Mouse (Mus musculus) cerebellum, adult 18-20 months (tissue): ENCODE results near the gene Gm5431.
"Not testable (repeated sequence)": the region's sequence is repeated elsewhere in the genome, so short reads cannot be mapped to it uniquely, and the experiment has no call there.

ENCODE experiments used
- DNase-seq, 2 experiments: peaks; one replicate each; pipeline ENCODE4 v3.0.0; 2021

The Gm5431 gene

DNA sequence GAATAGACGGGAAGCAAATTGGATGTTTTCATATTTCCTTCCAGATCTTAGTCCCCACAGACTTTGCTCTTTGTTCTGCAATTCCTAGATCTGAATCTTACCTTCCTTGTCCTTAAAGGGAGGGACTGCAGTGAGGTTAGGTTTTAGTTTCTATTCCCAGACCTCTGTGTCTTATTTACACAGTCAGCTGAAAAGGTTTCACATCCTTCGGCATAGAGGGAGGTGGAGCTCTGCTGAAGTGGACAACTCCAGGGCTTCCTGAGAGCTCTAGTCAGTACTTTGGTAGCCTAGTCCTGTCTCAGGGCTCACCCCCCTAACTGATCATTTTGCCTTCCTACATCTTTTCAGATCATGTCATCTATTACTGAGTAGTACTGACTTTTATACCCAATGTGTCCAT lies at the start of gene Gm5431:
TSS of gene Gm5431 (minus strand) at position 194 of the 400 bp plus-strand sequence.
- DNase-seq, result no peak

DNA sequence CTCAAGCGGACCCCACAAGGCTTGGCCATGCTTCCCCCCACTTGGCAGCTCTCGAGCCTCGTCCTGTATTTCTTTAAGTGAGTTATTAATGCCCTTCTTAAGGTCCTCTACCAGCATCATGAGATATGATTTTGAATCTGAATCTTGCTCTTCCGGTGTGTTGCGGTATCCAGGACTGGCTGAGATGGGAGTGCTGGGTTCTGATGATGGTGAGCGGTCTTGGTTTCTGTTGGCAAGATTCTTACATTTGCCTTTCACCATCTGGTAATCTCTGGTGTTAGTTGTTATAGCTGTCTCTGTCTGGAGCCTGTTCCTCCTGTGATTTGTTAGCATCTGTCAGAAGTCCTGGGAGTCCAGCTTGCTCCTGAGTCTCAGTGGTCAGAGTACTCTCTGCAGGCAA lies 44.1 kb upstream of the Gm5431 start, which contains the start of gene Psme2b:
TSS of gene Psme2b (minus strand) at position 101 of the 400 bp plus-strand sequence.
- not testable (repeated sequence) for DNase-seq

DNA sequence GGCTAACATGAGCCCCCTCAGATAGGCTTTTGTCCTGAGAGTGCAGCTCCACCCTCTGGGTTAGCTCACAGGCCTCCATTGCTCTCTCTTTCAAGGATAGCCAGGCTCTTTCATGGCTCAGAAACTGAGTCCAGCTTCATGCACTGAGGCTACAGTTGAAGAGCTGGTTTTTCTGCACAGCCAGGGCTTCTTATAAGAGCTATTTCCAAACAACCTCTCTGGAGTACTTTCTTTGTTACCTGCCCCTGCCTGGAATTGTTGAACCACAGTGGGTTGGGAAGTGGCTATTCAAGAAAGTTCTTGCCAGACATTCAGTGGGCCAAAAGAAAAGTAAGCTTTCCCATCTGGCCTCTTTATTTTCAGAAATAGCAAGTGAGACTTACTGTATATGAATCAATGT lies 37.3 kb upstream of the Gm5431 start:
- not testable (repeated sequence) for DNase-seq

DNA sequence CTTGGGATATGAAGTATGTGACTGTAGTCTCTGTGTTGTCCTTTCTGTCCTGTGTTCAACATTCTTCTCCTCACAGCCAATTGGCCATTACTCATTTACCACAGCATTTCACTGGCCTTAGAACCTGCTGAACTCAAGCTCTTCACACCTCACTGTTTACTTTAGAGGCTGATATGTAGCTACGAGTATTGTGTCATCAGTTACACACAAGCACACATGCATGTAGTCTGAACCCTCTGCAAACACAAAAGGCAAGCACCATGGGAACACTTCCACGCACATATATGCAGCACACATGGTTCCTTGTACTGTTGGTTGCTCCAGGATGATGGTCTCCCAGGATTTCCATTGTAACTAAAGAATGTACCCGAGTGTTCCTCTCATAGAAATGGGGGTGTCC lies 33.3 kb upstream of the Gm5431 start:
- not testable (repeated sequence) for DNase-seq

DNA sequence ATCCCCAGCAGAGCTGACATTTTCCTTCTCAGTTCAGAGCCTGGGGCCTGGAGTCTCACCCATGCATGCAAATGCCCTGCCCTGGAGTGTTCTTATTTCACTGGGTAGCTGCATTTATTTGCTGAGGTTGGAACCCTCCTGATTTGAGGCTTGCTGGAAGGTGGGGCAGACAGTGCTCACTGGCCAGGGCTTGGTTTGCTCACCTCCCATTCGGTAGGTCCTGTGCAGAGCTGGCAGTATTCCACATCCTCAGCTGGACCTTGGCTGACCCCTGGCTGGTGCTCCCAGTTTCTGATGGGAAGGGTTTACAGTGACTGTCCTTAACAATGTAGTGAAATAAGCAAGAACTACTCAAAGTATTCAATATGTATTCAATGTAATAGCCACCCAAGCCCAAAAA lies 31.9 kb upstream of the Gm5431 start:
- not testable (repeated sequence) for DNase-seq

DNA sequence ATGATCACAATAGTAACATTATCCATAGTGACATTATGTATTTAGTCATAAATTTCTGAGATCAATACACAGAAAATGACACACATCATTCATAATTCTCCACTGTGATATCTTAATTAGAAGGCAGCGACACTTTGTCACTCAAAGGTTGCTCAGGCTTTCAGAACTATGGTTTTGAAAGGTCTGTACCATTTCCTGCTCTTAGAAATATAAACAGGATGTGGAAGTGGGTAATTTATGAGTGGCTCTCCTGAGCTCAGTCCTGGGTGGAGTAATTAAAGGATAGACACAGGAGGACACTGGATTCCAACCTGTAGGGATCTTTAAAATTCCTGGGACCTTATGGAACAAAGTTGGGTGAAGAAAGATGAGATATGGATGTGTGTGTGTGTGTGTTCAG lies 31.4 kb upstream of the Gm5431 start:
- not testable (repeated sequence) for DNase-seq

DNA sequence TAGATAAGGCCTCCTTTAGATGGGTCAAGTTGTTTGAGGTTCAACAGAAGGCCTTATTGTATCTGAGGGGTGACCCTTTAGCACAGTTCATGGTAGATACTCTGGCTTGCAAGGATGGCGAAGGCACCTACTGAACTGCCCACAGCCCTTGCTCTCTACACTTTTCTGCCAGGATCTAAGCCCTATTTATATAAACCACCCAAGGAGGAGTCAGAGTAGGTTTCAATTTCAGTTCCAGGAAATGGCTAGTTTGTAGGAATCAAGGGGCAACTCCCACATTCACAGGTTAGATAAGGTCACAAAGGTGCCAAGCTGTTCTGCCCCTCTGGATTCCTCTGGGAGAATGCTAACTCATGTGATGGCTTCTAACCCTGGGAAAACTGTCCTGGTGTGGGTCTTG lies 26.1 kb upstream of the Gm5431 start:
- not testable (repeated sequence) for DNase-seq

DNA sequence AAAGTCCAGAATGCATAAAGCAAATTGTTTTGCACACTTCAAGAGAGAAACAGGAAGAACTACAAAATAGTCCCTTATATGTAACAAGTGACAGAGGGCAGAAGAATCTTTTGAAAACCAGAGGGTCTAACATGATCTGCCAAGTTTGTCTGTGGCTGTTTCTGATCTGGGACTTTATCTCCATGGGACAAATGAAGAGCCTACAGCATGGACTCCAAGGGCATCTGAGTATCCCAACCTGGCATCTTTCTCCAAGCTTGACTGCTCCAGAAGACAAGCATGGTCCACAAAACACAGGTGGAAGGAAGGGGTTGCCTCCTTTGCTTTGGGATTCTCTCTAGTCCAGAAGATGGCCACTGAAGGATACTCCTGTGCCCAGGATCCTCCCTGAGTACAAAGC lies 24.4 kb upstream of the Gm5431 start:
- DNase-seq, result not testable (repeated sequence)

DNA sequence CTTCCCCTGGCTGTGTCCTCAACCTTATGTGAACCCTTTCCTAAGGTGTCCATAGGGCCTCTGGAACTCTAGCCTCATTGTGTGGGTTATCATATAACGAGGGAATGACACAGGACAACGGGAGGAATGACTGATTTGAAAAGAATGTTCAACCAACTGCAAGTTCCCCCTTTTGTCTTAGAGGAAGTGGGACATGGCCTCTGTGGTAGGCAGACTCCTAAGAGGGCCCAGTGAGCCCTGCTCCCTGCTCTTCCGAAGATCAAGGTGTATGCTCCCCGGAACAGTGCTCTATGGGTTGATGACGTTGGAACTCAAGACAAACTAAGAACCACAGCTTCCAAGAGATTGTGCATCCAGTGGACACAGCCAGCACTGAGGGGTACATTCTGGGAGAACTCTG lies 21.8 kb upstream of the Gm5431 start:
- DNase-seq, result not testable (repeated sequence)

DNA sequence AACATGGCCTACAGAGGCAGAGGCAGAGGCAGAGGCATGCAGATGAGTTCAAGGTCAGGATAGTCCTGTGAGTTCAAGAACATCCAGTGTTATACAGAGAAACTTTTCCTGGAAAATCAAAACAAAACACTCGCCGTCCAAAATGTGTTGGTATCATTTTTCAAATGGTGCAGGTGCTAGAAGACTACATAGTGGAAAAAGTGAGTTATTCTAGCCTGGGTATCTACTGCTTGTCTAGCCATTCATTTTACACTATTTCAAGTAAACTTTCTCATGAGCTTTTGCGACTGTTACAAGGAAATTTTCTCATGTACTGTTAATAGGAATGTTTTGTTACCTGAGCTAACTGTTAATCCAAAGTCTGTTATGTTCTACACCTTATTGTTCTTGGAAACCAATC lies 16.4 kb upstream of the Gm5431 start:
- DNase-seq, result no peak

DNA sequence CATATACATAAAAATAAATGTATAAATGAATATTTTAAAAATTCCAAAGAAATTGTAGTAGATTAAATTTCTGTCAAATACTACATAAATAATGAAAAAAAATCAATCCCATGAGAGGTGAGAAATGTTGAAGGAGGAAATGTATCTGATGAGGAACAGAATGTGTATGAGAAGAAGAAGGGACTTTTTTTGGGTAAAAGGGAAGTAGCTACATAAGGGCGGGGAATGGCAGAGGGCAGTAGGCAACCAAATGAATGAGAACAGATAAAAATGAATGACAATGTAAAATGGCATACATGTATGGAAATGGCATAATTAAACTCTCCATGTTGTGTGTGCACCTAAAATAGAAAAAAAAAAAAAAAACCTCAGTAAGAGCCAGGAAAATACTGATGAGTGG lies 11.6 kb upstream of the Gm5431 start:
- no peak for DNase-seq

DNA sequence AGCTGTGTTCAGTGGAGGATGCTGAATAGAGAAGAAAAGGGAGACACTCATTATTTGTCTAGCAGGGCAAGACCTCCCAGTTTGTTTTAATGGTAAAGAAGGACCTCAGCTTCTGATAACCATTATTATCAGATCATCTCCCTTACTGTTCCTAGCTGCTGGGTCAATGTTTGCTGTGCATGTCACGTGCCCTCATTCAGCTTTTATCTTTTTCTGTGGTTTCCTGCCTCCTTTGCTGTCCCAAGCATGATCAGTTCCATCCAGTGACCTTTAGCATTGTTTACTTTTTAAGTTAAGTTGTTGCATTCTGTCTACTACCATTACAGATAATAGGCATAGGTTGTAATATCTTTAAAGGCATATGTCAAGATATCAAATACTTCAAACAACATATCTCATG lies 6.4 kb upstream of the Gm5431 start:
- DNase-seq, result no peak

DNA sequence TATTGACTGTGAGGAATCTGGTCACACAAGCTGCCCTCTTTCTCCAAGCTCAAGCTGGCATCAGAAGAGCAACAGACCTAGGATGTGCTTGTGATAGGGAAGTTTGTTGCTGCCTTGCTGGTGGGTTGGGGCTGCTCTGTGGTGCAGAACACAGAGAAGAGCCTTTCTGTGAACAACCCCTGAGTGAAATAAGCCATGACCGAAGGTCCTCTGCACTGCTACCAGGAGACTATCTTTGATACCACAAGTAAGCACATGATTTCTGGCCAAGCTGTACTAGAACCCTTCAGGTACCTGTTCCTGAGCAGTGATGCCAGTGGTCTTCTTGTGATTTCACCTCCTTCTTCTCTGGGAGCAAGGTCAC lies 465 bp downstream of the Gm5431 start:
- DNase-seq, result not testable (repeated sequence)

DNA sequence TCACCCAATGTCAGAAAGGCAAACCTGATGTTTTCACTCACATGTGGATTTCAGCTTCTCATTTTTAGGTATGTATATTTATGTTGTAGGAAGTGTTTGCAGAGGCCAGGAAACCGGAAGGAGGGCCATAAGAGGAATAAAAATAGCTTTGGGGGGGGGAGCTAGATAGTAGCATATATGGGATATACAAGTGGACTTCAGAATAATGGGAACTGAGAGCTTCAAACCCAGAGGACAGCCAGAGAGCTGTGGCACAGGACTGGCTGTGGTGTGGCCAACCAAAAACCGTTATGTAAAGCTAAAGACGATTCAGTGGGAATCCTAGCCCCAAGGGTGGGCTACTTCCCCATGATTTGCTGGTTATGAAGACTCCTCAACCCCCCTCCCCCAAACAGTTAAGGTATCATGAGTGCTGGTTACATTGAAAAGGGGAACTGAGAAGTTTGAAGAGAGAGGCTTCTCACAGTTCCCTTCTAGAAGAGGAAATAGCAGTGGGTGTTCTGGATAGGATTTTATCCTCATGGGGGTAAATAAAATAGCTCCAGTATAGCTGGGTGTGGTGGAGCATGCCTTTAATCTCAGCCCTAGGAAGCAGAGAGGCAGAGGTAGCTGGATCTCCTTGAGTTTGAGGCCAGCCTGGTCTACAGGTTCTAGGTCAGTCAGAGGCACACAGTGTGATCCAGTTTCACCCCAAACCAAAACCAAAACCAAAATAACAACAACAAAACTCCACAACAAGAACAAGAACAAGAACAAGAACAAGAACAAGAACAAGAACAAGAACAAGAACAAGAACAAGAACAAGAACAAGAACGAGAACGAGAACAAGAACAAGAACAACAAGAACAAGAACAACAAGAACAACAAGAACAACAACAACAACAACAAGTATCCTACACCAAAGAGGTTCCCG lies 1.1 kb downstream of the Gm5431 start:
- not testable (repeated sequence) for DNase-seq

DNA sequence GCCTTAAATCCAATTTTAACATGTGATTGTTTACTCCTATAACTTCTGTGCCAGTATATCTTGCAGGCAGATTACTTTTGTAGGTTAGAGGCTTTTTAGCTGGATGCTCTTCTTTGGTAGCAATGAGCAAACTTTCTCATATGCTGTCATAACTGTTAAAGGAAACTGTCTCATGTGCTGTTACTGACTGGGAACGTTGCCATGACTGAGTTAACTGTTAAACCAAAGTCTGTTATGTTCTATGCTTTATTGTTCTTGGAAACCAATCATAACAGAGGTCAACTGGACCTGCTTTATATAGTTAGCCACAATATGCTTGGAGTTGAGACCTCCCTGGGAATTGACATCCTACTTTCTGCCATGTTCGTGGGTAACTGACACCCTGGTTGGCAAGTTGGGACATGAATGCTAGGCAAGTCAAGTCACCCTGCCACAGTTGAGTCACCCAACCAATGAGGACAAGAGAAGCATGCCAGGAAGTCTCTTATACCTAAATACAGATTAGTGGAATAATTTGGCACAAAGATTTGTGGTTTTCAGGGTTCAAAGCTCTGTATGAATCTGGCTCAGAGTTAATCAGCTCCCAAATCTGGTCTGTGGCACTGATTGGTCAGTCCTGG lies 3.1 kb downstream of the Gm5431 start:
- DNase-seq, result no peak

DNA sequence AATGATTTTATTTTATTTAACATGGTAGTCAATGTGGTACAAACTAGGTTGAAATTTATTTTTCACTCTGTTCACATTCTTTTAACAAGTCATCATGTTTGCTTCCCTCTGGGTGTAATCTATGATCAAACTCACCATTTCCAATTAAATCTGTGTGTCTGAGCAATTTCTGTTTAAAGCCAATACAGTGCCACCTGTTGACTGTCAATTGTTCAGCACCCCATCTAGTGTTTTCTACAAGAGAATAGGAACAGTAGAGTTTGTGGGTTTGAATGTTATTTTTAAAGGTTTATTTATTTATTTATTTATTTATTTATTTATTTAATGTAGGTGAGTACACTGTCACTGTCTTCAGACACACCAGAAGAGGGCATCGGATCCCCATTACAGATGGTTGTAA lies 25.3 kb downstream of the Gm5431 start:
- no peak for DNase-seq

DNA sequence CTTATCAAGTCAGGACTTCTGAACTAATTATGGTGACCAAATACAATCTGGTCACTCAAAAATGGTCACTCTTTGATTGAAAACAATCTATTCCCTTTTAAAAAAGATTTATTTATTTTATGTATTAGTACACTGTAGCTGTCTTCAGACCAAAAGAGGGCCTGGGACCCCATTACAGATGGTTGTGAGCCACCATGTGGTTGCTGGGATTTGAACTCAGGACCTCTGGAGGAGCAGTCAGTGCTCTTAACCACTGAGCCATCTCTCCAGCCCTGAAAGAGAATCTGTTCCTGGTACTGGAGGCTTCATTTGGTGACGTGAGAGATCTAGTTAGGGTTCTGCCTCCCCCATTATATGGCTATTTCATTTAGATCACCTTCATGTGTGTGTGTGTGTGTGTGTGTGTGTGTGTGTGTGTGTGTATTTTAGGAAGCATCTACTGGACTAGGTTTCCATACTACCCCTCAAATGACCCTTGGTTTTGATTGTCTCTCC lies 26.6 kb downstream of the Gm5431 start:
- not testable (repeated sequence) for DNase-seq

DNA sequence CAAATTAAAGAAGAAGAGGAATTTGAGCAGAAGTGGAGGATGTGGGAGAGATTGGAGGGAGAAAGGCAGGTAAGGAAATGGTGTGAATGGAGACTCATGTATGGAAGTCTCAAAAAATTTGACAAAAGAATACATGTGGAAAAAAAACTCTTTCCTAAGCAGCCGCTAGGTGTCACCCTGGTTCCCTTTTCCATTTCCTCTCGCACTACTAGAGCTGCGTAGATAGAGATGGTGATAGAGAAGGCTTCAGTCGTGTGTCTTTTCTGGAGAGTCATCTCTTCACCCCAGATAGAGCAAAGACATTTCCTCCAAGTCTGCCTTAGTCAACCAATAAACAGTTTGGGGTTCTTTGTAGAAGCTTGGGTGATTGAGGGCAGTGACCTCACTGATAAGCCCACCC lies 27.5 kb downstream of the Gm5431 start:
- peak; percentile 60 to 62 for DNase-seq

DNA sequence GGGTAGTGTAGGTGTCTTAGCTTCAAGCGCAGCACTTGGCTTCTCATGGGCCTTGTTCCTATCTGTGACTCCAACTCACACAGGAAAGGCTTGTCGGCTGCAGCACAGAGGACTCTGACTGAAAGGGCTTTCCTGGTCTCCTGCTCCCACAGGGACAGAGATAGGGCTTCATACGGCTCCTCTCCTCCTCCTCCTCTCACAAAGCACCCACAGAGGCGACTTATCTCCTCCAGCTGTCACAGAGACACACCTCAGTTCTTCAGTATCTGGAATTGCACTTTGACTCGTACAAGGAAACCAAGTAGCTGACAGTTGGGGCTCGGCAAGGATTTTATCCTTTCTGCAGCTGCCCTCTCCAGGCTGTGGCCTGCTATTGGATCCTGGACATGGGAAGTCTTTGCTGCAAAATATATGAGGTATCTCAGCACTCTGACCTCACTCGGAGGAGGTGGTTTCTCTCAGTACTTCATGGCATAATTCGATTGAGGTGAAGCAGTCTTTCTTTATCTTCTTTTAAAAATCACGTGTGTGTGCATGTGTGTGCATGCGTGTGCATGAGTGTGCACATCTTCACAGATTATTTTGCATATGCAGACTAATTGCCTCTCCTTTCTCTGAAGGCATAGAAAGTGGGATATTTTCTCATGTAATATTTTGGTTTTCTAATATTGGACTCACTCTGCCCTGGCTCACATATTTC lies 28.3 kb downstream of the Gm5431 start:
- DNase-seq, result no peak

DNA sequence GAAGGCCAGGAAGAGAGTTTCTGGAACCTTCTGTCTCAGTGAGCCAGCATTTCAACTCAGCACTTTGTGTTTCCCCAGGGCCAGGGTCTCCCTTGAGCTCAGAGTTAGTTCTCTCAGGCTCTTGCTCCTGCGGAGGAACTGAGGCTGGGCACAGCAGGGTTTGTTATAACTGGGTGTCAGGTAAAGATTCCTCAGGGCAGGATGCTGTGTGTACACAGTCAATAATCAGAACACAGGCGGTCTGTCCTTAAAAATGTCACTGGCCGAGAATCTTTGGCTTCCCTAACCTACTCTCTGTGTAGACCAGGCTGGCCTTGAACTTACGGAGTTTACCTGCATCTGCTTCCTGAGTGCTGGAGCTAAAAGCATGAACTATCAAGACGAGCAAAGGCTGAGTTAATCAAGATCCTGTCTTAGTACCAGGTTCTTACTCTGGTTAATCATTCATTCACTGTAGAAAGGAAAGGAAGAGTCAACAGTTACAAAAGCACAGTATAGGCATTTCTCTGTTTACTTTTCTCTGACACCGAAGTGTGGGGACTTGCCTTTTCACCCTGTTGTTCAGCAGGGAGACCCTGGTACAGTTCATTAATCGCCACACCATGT lies 29.2 kb downstream of the Gm5431 start:
- DNase-seq, result no peak

DNA sequence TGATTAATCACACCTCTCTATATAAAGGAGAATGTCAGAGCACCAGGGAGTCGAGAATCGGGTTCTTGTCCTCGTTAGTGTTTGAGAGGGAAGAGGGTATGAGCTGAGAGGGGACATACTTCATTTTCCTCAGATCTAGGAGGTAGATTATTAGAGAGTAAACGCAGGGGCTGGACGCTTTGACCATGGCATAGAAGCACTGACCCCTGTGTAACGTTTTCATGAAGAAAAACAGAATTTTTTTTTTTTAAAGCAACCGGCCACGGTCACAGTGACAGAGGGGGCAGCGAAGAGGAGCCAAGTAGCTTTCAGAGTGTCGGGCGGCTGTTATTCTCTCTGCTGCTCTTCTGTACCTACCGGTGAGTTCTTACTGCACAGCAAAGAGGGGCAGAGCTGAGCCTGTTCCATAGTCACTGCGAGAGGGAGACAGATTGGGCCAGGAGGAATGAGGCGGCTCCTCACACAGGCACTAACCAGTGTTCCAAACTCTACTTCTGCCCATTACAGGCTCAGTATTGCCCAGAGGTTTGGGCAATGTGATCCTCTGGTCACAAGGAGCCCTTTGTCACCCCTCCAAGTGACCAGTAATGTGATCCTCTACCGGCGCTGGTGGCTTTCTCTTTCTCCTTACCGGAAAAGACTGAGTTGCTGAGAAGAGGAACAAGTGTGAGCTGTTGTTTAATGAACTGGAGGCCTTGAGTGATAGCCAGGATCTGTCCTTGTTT lies 30.0 kb downstream of the Gm5431 start:
- peak in 1 of 2 experiments; percentile 30 for DNase-seq

DNA sequence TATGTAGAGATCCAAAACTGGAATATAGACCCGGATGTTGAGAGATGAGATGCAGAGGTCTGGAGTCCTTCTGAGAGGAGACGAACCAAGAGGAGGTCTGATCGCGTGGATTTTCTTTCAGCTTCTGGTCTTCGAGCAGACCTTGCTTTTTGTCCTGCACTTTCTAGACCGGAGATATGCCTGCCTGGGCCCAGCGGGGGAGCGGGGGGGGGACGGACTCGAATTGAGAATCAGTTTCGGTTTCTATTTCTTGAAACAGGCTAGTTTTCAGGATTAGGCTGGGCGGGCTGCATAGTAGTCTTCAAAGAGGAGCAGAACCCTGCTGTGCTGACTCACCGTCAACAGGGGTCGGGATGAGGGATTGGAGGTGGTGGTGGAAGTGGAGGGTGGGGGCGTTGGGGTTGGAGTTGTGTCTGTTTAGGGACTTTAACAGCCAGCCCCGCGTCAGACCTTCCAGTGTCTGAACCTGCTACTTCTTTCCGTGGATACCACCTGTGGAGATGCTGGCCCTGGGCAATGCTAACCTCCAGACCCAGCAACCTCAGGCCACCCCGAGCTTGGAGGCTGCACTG lies 30.7 kb downstream of the Gm5431 start, which contains the start of gene Irgm1:
TSS of gene Irgm1 (minus strand) at position 483 of the 572 bp plus-strand sequence.
- DNase-seq, result peak; percentile 32 to 37
